Mouse (Mus musculus): ENCODE measurements around the gene Reg3d. TPM values are rescaled to one million over a fixed set of nuclear protein-coding genes. Genes with fewer than 3 reads are reported as not detected.
"Not testable (repeated sequence)": the region's sequence is repeated elsewhere in the genome, so short reads cannot be mapped to it uniquely, and the experiment has no call there.

The Reg3d gene
- not detected for total RNA-seq (2022)

- DNase-seq: no peak
Measured at GRCm38 (mm10) chr6:78378765-78379164, at the start of gene Reg3d. TSS of gene Reg3d (minus strand) at chr6:78378865.

GRCm38 (mm10) chr6:78425497-78425896 lies 46.8 kb upstream of the Reg3d start:
- no peak for DNase-seq

GRCm38 (mm10) chr6:78422411-78422810 lies 43.7 kb upstream of the Reg3d start, which contains the start of gene Reg1:
TSS of gene Reg1 (plus strand) at chr6:78422711.
- not testable (repeated sequence) for DNase-seq

- not testable (repeated sequence) for DNase-seq
Measured at GRCm38 (mm10) chr6:78395323-78395722, 16.7 kb upstream of the Reg3d start, which contains the start of gene Reg2. TSS of gene Reg2 (plus strand) at chr6:78395623.

GRCm38 (mm10) chr6:78385609-78386008 lies 6.9 kb upstream of the Reg3d start:
- DNase-seq: no peak

GRCm38 (mm10) chr6:78380409-78380808 lies 1.7 kb upstream of the Reg3d start, which contains the start of gene Reg3a:
TSS of gene Reg3a (plus strand) at chr6:78380709.
- no peak for DNase-seq

GRCm38 (mm10) chr6:78370357-78370756 lies 8.3 kb downstream of the Reg3d start, which contains the start of gene Reg3b:
TSS of gene Reg3b (plus strand) at chr6:78370657.
- DNase-seq: no peak

- DNase-seq: no peak
Measured at GRCm38 (mm10) chr6:78361971-78362563, 16.6 kb downstream of the Reg3d start.

- DNase-seq: no peak
Measured at GRCm38 (mm10) chr6:78341689-78342088, 37.0 kb downstream of the Reg3d start.

GRCm38 (mm10) chr6:78340296-78340695 lies 38.4 kb downstream of the Reg3d start:
- no peak for DNase-seq

- no peak for DNase-seq
Measured at GRCm38 (mm10) chr6:78331919-78332569, 46.6 kb downstream of the Reg3d start.

GRCm38 (mm10) chr6:78329166-78329565 lies 49.5 kb downstream of the Reg3d start:
- DNase-seq: no peak

GRCm38 (mm10) chr6:78327798-78328197 lies 50.9 kb downstream of the Reg3d start:
- DNase-seq: no peak

Other genes with a start within 250 kb of the Reg3d start
- gene Reg3b, start 8.2 kb downstream of the Reg3d start, total RNA-seq (2022): not detected
- gene Reg3a, start 1.8 kb upstream of the Reg3d start, total RNA-seq (2022): not detected
- not detected for gene Reg2, start 16.8 kb upstream of the Reg3d start, total RNA-seq (2022)
- gene Reg1, start 43.8 kb upstream of the Reg3d start, total RNA-seq (2022): not detected
- not detected for gene Reg3g, start 90.0 kb upstream of the Reg3d start, total RNA-seq (2022)